Mouse (Mus musculus) embryo, embryonic 11 days (tissue): ENCODE measurements at regions not wholly inside any gene's neighbourhood (a gene's known extent, or its start where the extent isn't known, plus 50 kb on each side); places are given as distances from the start of the nearest gene placed in this dataset.
"Not testable (repeated sequence)": the region's sequence is repeated elsewhere in the genome, so short reads cannot be mapped to it uniquely, and the experiment has no call there.

Experiments
- DNase-seq: peaks from one replicate; pipeline ENCODE4 v3.0.0-alpha.2; 2015

- no peak for DNase-seq
These were observed 785.6 kb upstream of the Sox9 start for GRCm38 (mm10) chr11:111996395-111996794.

GRCm38 (mm10) chr11:112010848-112011247 lies 771.2 kb upstream of the Sox9 start:
- not testable (repeated sequence) for DNase-seq

- DNase-seq: no peak
These were observed 764.1 kb upstream of the Sox9 start for GRCm38 (mm10) chr11:112017906-112018305.

- DNase-seq: peak; percentile 27
These were observed 754.0 kb upstream of the Sox9 start for GRCm38 (mm10) chr11:112028031-112028430.

GRCm38 (mm10) chr11:112038741-112039140 lies 743.3 kb upstream of the Sox9 start:
- DNase-seq: no peak

- no peak for DNase-seq
These were observed 737.6 kb upstream of the Sox9 start for GRCm38 (mm10) chr11:112044455-112044854.

- DNase-seq: no peak
These were observed 736.7 kb upstream of the Sox9 start for GRCm38 (mm10) chr11:112045353-112045752.

- no peak for DNase-seq
These were observed 731.7 kb upstream of the Sox9 start for GRCm38 (mm10) chr11:112050362-112050761.

- no peak for DNase-seq
These were observed 726.4 kb upstream of the Sox9 start for GRCm38 (mm10) chr11:112055591-112055990.

GRCm38 (mm10) chr11:112067176-112067575 lies 714.8 kb upstream of the Sox9 start:
- DNase-seq: no peak

GRCm38 (mm10) chr11:112068821-112069220 lies 713.2 kb upstream of the Sox9 start:
- DNase-seq: no peak

- no peak for DNase-seq
These were observed 710.5 kb upstream of the Sox9 start for GRCm38 (mm10) chr11:112071571-112071970.

- DNase-seq: no peak
These were observed 700.6 kb upstream of the Sox9 start for GRCm38 (mm10) chr11:112081386-112081785.

- DNase-seq: no peak
These were observed 699.0 kb upstream of the Sox9 start for GRCm38 (mm10) chr11:112083019-112083418.

- DNase-seq: no peak
These were observed 689.9 kb upstream of the Sox9 start for GRCm38 (mm10) chr11:112092168-112092567.

- DNase-seq: no peak
These were observed 687.0 kb upstream of the Sox9 start for GRCm38 (mm10) chr11:112095009-112095408.

GRCm38 (mm10) chr11:112098161-112098560 lies 683.9 kb upstream of the Sox9 start:
- no peak for DNase-seq

GRCm38 (mm10) chr11:112103252-112103651 lies 678.8 kb upstream of the Sox9 start:
- DNase-seq: no peak

- DNase-seq: no peak
These were observed 675.1 kb upstream of the Sox9 start for GRCm38 (mm10) chr11:112106891-112107290.

- no peak for DNase-seq
These were observed 674.7 kb upstream of the Sox9 start for GRCm38 (mm10) chr11:112107314-112107713.

- no peak for DNase-seq
These were observed 661.0 kb upstream of the Sox9 start for GRCm38 (mm10) chr11:112121026-112121425.

- DNase-seq: no peak
These were observed 660.2 kb upstream of the Sox9 start for GRCm38 (mm10) chr11:112121831-112122230.

- DNase-seq: peak; percentile 17
These were observed 656.6 kb upstream of the Sox9 start for GRCm38 (mm10) chr11:112125249-112125933.

GRCm38 (mm10) chr11:112130090-112130489 lies 651.9 kb upstream of the Sox9 start:
- no peak for DNase-seq

GRCm38 (mm10) chr11:112137401-112138020 lies 644.5 kb upstream of the Sox9 start:
- DNase-seq: peak; percentile 80
